Mouse (Mus musculus): ENCODE data around the gene Sertad1. TPM values are rescaled to one million over a fixed set of nuclear protein-coding genes. Genes with fewer than 3 reads are reported as not detected.

Gene Sertad1
- polyA plus RNA-seq, 1 experiment from 2014 or later, result 18.4 TPM

GRCm38 (mm10) chr7:27506765-27507370 lies 20.2 kb downstream of the Sertad1 start:
- Histone ChIP-seq H3K4me1 (ENCODE audit: control insufficient read depth, insufficient read depth, low read length) (peaks cover 2% of the 10 kb centered on the region; the same call in 1 of the 2 replicates), H3K27me3 (ENCODE audit: control insufficient read depth, insufficient read depth, low read length) (no peaks in the 10 kb centered on the region), H3K9me3 (ENCODE audit: control insufficient read depth, low read length) (no peaks in the 10 kb centered on the region), H3K9ac (ENCODE audit: low read length) (no peak overlapping the region), H3K4me3 (ENCODE audit: low read depth, low read length) (no peak overlapping the region), H3K36me3 (ENCODE audit: control insufficient read depth, insufficient read depth, low read length) (no peaks in the 10 kb centered on the region), H3K4me2 (ENCODE audit: low read depth) (peak overlapping the region; percentile 44), H3K27ac (ENCODE audit: low read depth, low read length) (no peak overlapping the region)
- DNase-seq (ENCODE audit: low spot score) (no peak), ATAC-seq (ENCODE audit: insufficient read depth, low FRiP score, low TSS enrichment) (no peak)
- WGBS, result 50% methylated on average over 9 of the region's 9 CpGs

- peak; percentile 99 for DNase-seq (ENCODE audit: low spot score)
- Histone ChIP-seq H3K4me3 (ENCODE audit: low read depth, low read length) (peak overlapping the region; percentile 39), H3K9ac (ENCODE audit: low read length) (peak overlapping the region; percentile 54), H3K4me2 (ENCODE audit: low read depth) (peak overlapping the region; percentile 44), H3K27me3 (ENCODE audit: control insufficient read depth, insufficient read depth, low read length) (no peaks in the 10 kb centered on the region), H3K36me3 (ENCODE audit: control insufficient read depth, insufficient read depth, low read length) (no peaks in the 10 kb centered on the region), H3K9me3 (ENCODE audit: control insufficient read depth, low read length) (no peaks in the 10 kb centered on the region), H3K4me1 (ENCODE audit: control insufficient read depth, insufficient read depth, low read length) (peaks cover 2% of the 10 kb centered on the region; the same call in 1 of the 2 replicates), H3K27ac (ENCODE audit: low read depth, low read length) (peak overlapping the region; percentile 86)
- ATAC-seq (ENCODE audit: insufficient read depth, low FRiP score, low TSS enrichment), result peak; percentile 87
- WGBS, result 1% methylated on average over 54 of the region's 54 CpGs
Observed at GRCm38 (mm10) chr7:27507711-27508647, 21.3 kb downstream of the Sertad1 start.

- Histone ChIP-seq H3K9ac (ENCODE audit: low read length) (no peak overlapping the region), H3K27me3 (ENCODE audit: control insufficient read depth, insufficient read depth, low read length) (no peaks in the 10 kb centered on the region)
Observed at GRCm38 (mm10) chr7:27508648-27509005, 21.9 kb downstream of the Sertad1 start.

GRCm38 (mm10) chr7:27510809-27511208 lies 24.1 kb downstream of the Sertad1 start:
- Histone ChIP-seq H3K4me3 (ENCODE audit: low read depth, low read length) (no peak overlapping the region), H3K4me2 (ENCODE audit: low read depth) (no peak overlapping the region), H3K4me1 (ENCODE audit: control insufficient read depth, insufficient read depth, low read length) (peaks cover 2% of the 10 kb centered on the region; the same call in 1 of the 2 replicates), H3K27me3 (ENCODE audit: control insufficient read depth, insufficient read depth, low read length) (no peaks in the 10 kb centered on the region), H3K36me3 (ENCODE audit: control insufficient read depth, insufficient read depth, low read length) (no peaks in the 10 kb centered on the region), H3K27ac (ENCODE audit: low read depth, low read length) (no peak overlapping the region), H3K9me3 (ENCODE audit: control insufficient read depth, low read length) (no peaks in the 10 kb centered on the region), H3K9ac (ENCODE audit: low read length) (no peak overlapping the region)
- DNase-seq (ENCODE audit: low spot score) (no peak), ATAC-seq (ENCODE audit: insufficient read depth, low FRiP score, low TSS enrichment) (no peak)
- 85% methylated on average over 2 of the region's 2 CpGs for WGBS

More at GRCm38 (mm10) chr7:27508648-27509005, 21.9 kb downstream of the Sertad1 start:
- ATAC-seq (ENCODE audit: insufficient read depth, low FRiP score, low TSS enrichment), result peak; percentile 7; the same call in 1 of the 2 replicates
- Histone ChIP-seq H3K9me3 (ENCODE audit: control insufficient read depth, low read length) (no peaks in the 10 kb centered on the region), H3K36me3 (ENCODE audit: control insufficient read depth, insufficient read depth, low read length) (no peaks in the 10 kb centered on the region), H3K4me2 (ENCODE audit: low read depth) (peak overlapping the region; percentile 44), H3K4me1 (ENCODE audit: control insufficient read depth, insufficient read depth, low read length) (peaks cover 2% of the 10 kb centered on the region; the same call in 1 of the 2 replicates), H3K4me3 (ENCODE audit: low read depth, low read length) (peak overlapping the region; percentile 39; the same call in 1 of the 2 replicates), H3K27ac (ENCODE audit: low read depth, low read length) (peak overlapping the region; percentile 86; the same call in 1 of the 2 replicates)
- 23% methylated on average over 6 of the region's 6 CpGs for WGBS
- peak; percentile 50 for DNase-seq (ENCODE audit: low spot score)

GRCm38 (mm10) chr7:27514961-27515360 lies 28.3 kb downstream of the Sertad1 start:
- WGBS, result 78% methylated on average over 9 of the region's 9 CpGs
- Histone ChIP-seq H3K9me3 (ENCODE audit: control insufficient read depth, low read length) (no peaks in the 10 kb centered on the region), H3K27ac (ENCODE audit: low read depth, low read length) (no peak overlapping the region), H3K4me2 (ENCODE audit: low read depth) (no peak overlapping the region), H3K4me1 (ENCODE audit: control insufficient read depth, insufficient read depth, low read length) (no peaks in the 10 kb centered on the region), H3K36me3 (ENCODE audit: control insufficient read depth, insufficient read depth, low read length) (no peaks in the 10 kb centered on the region), H3K27me3 (ENCODE audit: control insufficient read depth, insufficient read depth, low read length) (no peaks in the 10 kb centered on the region), H3K9ac (ENCODE audit: low read length) (no peak overlapping the region), H3K4me3 (ENCODE audit: low read depth, low read length) (no peak overlapping the region)
- no peak for ATAC-seq (ENCODE audit: insufficient read depth, low FRiP score, low TSS enrichment)
- no peak for DNase-seq (ENCODE audit: low spot score)

GRCm38 (mm10) chr7:27518314-27518713 lies 31.6 kb downstream of the Sertad1 start:
- Histone ChIP-seq H3K9me3 (ENCODE audit: control insufficient read depth, low read length) (no peaks in the 10 kb centered on the region; the same call in 1 of the 2 replicates), H3K4me3 (ENCODE audit: low read depth, low read length) (no peak overlapping the region), H3K4me1 (ENCODE audit: control insufficient read depth, insufficient read depth, low read length) (no peaks in the 10 kb centered on the region), H3K36me3 (ENCODE audit: control insufficient read depth, insufficient read depth, low read length) (no peaks in the 10 kb centered on the region), H3K27ac (ENCODE audit: low read depth, low read length) (no peak overlapping the region), H3K4me2 (ENCODE audit: low read depth) (no peak overlapping the region), H3K27me3 (ENCODE audit: control insufficient read depth, insufficient read depth, low read length) (no peaks in the 10 kb centered on the region), H3K9ac (ENCODE audit: low read length) (no peak overlapping the region)
- WGBS, result 83% methylated on average over 9 of the region's 9 CpGs
- DNase-seq (ENCODE audit: low spot score), result no peak
- no peak for ATAC-seq (ENCODE audit: insufficient read depth, low FRiP score, low TSS enrichment)

- DNase-seq (ENCODE audit: low spot score), result no peak
- Histone ChIP-seq H3K4me2 (ENCODE audit: low read depth) (no peak overlapping the region), H3K9me3 (ENCODE audit: control insufficient read depth, low read length) (no peaks in the 10 kb centered on the region; the same call in 1 of the 2 replicates), H3K36me3 (ENCODE audit: control insufficient read depth, insufficient read depth, low read length) (no peaks in the 10 kb centered on the region), H3K4me3 (ENCODE audit: low read depth, low read length) (no peak overlapping the region), H3K9ac (ENCODE audit: low read length) (no peak overlapping the region), H3K27ac (ENCODE audit: low read depth, low read length) (no peak overlapping the region), H3K27me3 (ENCODE audit: control insufficient read depth, insufficient read depth, low read length) (no peaks in the 10 kb centered on the region), H3K4me1 (ENCODE audit: control insufficient read depth, insufficient read depth, low read length) (no peaks in the 10 kb centered on the region)
- no peak for ATAC-seq (ENCODE audit: insufficient read depth, low FRiP score, low TSS enrichment)
Observed at GRCm38 (mm10) chr7:27520104-27520503, 33.4 kb downstream of the Sertad1 start.

GRCm38 (mm10) chr7:27520599-27520998 lies 33.9 kb downstream of the Sertad1 start:
- ATAC-seq (ENCODE audit: insufficient read depth, low FRiP score, low TSS enrichment) (no peak), DNase-seq (ENCODE audit: low spot score) (no peak)
- H3K4me3 ChIP-seq (ENCODE audit: low read depth, low read length), result no peak overlapping the region
- H3K9ac ChIP-seq (ENCODE audit: low read length), result no peak overlapping the region; the same call in 1 of the 2 replicates
- H3K27me3 ChIP-seq (ENCODE audit: control insufficient read depth, insufficient read depth, low read length), result no peaks in the 10 kb centered on the region
- no peaks in the 10 kb centered on the region for H3K4me1 ChIP-seq (ENCODE audit: control insufficient read depth, insufficient read depth, low read length)
- H3K36me3 ChIP-seq (ENCODE audit: control insufficient read depth, insufficient read depth, low read length), result no peaks in the 10 kb centered on the region
- no peak overlapping the region for H3K4me2 ChIP-seq (ENCODE audit: low read depth)
- H3K9me3 ChIP-seq (ENCODE audit: control insufficient read depth, low read length), result no peaks in the 10 kb centered on the region; the same call in 1 of the 2 replicates
- no peak overlapping the region for H3K27ac ChIP-seq (ENCODE audit: low read depth, low read length)
- 56% methylated on average over 1 of the region's 1 CpGs for WGBS

Data from neural tube, embryonic 11.5 days (tissue).